Mouse (Mus musculus): Measurements from ENCODE around the gene H1foo. TPM values are rescaled to one million over a fixed set of nuclear protein-coding genes. Genes with fewer than 3 reads are reported as not detected.

Gene H1foo
- total RNA-seq (2021), result not detected
- long read RNA-seq, experiment 1, result 0 reads
- long read RNA-seq, experiment 2, result 0 reads

DNA sequence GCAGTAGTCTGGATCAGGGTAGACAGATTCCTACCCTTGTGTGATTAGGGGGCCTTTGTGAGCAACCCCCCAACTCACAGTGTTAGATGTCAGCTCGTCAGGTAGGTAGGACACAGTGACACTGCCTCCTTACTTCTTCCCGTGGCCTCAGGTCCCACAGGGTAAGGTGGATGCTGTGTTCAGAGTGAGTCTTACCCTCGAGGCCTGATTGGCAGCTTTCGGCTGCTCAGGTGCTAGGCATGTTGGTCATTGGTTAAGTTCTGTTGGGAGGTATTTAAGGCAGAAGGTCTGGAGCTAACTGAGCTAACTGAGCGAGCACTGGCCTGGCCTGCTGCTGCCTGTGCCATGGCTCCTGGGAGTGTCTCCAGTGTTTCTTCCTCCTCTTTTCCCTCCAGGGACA, at the start of gene H1foo:
H1foo (plus strand) TSS at position 301 of the 400 bp plus-strand sequence.
- DNase-seq (ENCODE audit: low spot score in 2 of 2), result no peak

DNA sequence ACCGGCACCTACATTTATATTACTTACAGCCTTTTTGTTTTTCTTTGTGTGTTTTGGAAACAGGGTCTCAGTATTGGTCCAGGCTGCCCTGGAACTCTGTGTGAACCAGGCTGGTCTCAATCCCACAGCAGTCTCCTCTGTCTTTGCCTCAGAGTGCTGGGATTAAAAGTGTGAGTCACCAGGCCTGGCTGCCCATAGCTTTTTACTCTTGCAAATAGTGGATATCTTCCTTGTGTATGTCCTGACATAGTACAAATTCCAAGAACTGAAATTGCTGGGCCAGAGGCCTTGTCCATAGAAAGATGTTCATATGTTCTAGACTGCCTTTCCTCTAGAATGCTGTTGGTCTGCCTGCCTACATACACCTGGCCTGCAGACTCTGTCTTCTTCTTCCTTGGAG, 48.4 kb upstream of the H1foo start:
- DNase-seq (ENCODE audit: low spot score in 2 of 2), result no peak

DNA sequence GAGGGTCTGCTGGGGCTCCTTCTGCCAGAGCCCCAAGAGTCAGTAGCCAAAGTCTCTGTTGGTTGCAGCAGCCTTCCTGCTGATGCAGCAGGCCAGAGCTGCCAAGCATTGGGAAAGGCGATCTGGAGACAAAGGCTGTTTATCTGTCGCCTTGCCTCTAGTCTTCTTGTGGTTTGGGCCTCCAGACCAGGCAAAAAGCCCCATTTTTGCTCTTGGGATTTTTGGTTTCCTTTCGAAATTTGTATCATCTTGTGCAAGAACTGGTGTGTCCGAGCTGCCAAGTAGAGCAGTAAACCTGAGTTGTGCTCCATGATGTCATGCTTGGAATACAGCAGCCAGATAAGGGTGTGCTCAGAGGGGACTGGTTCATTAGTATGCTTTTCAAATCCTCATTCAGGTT, 47.6 kb upstream of the H1foo start:
- no peak for DNase-seq (ENCODE audit: low spot score in 2 of 2)

DNA sequence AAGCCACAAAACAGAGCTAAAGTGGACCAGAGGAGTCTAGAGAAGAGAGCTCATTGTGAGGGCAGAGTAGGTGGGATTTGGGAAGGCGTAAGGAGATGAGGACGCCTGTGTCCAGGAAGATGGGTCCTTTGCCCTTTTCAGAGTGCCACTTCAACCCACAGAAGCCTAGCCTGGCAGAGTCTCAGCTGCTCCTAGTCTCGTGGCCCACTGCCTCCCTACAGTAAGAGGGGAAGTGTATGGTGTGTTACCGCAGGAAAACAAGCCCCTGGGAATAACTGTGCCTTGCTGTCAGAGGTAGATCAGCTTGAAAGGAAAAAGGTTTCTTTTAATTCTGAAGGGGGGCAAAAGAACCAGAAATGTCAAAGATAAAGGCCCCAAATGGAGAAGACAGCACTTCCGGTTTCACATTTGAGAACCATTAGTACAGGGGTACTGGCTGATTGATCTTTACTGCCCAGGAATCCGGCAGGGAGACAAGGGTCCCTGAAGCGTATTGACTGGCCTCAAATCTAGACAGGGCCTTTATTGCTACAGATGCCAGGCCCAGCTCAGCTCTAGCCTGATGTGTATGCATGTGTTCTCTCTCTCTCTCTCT, 46.7 kb upstream of the H1foo start:
- DNase-seq (ENCODE audit: low spot score in 2 of 2), result no peak

DNA sequence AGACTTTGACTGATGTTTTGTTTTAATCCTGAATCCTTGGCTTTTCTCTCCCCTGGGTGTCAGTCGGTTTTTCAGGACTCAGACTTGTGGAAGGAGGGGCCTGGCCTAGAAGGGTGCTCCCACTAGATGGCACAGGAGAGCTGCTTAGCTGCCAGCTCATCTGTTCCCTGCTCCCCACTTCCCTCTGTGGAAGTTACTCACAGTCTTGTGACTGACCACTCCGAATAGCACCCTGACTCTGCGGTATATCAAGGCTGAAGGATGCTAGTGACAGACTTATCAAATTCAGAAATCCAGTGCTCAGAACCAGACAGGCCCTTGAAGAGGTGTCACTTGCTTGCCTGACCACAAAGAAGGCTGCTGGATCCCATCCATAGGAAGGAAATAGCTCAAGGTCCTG, 43.7 kb upstream of the H1foo start:
- peak in 1 of 2 experiments; percentile 68 for DNase-seq (ENCODE audit: low spot score in 2 of 2)

DNA sequence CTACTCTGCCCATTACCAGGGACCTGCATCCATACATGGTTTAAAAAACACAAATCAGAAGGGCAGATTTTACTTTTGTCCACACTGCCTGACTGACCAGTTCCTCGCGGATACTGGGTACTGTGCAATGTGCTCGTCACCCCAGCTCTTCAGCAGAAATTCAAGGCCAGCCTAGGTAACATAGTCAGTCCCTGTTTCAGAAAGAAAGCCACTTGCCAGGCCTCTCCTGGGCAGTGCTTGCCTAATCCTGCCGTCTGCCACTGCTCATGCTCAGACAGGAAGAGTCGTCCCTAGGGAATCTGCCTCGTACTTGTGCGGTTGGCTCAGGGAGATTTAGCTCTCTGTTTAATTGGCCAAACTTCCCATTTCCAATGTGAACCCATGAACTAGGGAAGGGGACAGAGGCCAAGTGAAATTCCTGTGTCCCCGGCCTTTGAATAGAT, 43.2 kb upstream of the H1foo start:
- DNase-seq (ENCODE audit: low spot score in 2 of 2), result no peak

DNA sequence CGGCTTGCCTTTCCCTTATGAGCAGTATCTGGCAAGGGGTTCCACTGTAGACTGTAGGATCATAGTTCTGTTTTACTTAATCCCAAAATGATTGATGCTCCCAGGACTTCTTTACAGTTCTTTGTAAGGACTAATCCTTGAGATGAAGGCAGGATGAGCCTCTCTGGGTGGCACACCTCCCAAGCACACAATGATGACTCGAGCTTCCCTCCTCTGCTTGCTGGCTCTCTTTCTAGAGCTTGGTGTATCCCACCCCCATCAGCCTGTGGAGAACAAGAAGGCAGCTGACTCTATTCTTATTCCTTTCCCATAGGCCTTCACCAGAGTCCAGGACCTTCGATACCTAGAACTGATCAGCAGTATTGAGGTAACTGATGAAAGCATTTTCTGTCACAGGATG, 42.2 kb upstream of the H1foo start:
- DNase-seq (ENCODE audit: low spot score in 2 of 2), result no peak

DNA sequence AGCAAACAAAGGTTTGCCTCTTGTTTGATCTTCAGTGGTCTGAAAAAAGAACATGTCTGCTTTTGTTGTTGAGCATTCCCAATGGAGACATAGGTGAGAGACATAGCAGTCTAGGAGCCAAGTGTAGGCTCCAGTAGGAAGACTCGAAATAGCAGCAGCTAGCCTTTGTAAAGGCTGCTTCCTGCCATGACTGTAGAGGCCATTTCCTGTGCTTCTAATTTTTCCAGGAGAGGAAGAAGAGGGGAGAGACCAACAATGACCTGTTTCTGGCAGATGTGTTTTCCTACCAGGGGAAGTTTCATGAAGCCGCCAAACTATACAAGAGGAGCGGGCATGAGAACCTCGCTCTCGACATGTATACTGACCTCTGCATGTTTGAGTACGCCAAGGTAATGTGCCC, 39.2 kb upstream of the H1foo start:
- DNase-seq (ENCODE audit: low spot score in 2 of 2), result no peak

DNA sequence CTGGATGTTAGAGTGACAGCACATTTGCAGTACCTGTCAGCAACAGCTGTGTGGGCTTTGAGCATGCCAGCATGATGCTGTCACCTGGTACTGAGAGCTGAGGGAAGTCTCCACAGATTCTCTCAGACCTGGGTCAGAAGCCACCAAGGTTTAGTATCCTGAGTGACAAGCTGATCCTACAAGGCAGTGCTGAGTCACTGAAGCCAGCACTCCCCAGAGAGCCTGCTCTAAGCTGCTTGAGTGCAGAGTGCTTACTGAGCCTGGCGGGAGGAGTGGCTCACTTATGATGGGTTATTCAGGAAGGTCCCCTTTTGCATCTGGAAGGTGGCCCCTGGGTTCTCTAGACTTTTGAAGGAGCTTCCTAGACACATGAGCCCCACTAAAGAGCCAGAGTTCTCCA, 38.3 kb upstream of the H1foo start:
- no peak for DNase-seq (ENCODE audit: low spot score in 2 of 2)

DNA sequence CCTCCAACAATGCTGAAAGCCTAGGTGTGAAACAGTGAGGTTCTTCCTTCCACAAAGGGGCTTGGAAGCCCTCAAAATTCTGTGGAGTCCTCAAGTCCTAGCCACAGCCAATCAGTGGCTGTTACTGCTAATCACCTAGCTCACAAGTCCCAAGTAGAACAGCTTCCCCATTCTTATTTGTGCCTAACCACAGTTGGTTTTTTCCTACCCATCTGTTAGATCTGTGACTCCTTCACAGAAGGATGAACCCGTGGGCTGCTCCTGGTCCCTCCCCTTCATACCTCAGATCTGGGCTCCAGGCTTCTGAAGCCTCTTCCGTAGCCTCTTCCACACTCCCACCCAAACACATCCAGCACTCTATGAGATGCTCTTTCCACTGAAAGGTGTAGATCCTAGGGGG, 37.9 kb upstream of the H1foo start:
- DNase-seq (ENCODE audit: low spot score in 2 of 2), result no peak

DNA sequence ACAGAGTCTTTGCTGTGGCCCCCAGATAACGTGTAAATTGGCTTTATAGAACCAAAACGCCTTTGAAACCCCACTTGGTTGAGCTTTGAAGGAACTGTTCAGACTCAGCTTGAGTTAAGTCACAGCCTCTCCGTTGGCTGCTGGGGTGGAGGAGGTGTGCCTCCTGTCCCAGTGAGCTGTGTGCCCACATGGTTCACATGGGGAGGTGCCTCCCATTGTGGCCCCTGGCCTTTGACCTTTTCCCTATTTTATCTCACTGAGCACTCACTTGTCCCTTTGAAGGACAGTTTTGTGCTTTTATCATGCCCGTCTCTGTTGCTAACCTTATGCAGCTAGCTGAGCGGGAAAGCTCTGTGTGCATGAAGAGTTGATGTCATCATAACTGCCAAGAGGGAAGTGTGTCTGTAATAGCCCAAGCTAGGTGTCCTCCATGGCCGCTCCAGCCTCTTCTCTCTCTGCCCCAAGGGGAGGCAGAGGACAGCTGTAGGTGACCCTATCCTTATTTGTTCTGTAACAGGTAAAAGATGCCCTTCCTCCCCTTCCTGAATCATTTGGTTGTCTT, 36.2 kb upstream of the H1foo start:
- no peak for DNase-seq (ENCODE audit: low spot score in 2 of 2)

DNA sequence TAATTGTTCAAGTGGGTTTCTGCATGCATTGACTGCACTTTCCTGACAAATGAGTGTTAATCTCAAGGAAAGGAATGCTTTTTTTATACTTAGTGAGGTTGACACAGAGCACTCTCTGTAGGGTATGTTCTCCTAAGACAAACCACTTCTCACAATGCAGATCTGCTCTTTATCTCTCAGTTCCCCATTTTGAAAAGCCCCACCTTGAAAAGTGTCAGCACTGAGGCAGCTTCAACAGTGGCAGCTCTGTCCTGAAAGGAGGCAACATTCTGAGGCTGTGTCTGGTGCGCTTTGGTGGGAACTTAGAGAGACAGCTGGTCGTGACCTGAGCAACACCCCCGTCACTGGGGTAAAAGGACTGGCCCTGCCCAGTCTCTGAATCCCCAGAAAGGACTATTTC, 35.7 kb upstream of the H1foo start:
- DNase-seq (ENCODE audit: low spot score in 2 of 2), result no peak

DNA sequence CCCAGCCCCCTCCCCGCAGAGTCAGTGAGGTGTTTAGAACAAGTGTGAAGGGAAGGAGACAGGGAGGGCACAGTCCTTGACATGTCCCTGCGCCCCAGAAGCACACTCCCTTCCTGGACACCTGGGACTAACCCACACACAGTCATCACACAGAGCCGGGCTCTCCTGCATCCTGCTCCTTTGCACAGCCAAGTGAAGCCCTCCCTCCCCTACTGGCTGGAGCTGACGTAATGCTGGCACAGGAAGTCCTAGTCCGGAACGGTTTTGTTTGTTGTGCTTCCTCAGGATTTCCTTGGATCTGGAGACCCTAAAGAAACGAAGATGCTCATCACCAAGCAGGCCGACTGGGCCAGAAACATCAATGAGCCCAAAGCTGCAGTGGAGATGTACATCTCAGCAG, 34.8 kb upstream of the H1foo start:
- DNase-seq (ENCODE audit: low spot score in 2 of 2), result no peak

DNA sequence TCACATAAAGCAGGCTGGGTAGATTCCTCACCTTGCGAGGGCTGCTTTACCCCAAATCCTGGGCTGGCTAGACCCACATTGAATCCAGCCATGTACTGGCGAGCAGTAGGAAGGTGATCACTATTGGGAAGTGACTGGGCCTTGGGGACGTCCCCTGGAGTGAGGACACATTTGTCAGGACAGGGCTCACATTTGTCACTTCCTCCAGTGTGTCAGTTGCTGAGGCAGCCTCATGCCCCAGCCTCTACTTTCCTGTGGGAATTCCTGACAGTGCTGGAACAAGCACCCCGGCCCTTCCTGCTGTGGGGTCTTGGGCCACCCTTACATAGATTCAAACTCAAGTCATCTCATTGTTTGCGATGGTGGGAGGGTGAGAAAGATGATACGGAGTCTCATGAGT, 33.0 kb upstream of the H1foo start:
- no peak for DNase-seq (ENCODE audit: low spot score in 2 of 2)

DNA sequence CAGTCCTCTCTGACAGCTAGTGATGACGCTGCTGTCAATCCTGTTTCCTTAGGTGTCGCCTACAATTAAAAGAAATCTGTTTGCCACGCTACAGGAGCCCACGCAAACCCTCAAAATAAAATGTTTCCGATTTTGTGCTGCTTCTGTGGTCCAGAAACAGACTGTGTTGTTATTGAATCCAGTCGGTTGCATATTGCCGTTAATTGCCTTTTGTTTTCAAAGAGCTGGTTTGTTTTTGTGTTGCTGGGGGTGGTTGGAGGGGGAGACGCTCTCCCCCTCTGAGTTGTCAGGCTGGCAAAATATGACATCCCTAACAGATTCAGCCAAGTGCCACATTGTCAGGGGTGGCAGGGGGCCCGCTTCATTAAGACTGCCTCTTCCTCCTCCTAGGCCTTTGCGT, 31.3 kb upstream of the H1foo start:
- no peak for DNase-seq (ENCODE audit: low spot score in 2 of 2)

DNA sequence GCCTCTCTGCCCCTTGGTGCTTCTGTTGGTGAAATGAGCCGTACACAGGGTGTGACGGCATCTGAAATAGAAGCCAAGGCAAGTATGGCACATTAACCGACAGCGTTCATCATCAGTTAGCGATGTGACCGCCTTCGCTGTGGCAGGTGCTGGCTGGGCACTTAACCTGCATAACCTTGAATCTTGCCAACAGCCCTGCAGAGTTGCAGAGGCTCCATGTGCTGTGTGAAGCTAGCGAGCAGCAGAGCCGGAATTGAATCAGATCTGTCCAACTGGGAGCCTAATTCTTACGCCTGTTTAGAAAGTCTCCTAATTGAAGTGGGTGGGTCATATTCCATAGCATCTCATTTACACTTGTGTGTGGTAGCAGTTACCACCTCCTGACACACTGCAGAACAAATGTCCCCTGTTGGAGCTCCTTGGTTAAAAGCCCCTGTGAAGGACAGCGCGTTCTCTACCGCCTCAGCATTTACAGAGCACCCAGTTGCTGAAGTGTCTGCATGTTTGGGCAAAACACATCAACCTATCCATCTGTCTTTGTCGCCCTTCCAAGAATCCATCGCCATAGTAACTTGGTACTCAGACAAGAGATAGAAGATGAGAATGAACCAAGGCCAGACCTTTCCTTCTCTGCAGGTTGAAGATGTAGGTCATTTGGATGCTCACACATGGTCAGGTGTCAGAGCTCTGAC, 30.1 kb upstream of the H1foo start:
- no peak for DNase-seq (ENCODE audit: low spot score in 2 of 2)

DNA sequence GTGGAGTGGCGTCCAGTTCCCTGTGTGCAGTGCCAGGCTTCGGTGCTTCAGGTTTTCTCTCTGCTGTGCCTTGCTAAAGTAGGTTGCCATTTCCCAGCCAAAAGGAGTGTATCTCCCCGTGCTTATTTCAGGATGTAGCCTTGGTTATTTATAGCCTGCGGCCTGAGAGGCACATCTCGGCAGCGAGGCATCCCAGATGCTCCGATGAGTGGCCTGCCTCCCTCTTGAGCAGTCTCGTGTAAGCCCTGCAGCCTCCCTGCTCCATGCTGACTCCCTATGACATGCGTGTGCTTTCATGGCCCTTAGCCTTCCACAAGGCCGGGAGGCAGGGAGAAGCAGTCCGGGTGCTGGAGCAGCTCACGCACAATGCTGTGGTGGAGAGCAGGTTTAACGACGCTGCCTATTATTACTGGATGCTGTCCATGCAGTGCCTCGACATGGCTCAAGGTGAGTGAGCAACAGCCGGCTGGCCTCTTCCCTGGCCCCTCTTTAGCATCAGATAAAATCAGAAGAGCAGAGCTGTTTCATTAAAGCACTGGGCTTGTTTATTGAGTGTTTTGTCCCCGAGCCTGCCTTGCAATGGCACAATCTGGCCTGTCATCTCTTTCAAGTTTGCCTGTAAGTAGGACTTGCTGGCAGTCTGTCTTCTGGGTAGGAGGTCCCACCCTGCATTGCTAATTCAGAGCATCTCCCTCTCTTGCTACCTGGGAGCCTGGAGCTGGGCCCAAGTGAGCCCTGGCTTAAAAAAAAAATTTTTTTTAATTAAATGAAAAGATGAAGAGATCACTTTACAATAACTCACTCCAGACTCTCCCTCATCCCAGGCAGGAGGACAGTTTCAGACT, 28.9 kb upstream of the H1foo start:
- DNase-seq (ENCODE audit: low spot score in 2 of 2), result no peak

DNA sequence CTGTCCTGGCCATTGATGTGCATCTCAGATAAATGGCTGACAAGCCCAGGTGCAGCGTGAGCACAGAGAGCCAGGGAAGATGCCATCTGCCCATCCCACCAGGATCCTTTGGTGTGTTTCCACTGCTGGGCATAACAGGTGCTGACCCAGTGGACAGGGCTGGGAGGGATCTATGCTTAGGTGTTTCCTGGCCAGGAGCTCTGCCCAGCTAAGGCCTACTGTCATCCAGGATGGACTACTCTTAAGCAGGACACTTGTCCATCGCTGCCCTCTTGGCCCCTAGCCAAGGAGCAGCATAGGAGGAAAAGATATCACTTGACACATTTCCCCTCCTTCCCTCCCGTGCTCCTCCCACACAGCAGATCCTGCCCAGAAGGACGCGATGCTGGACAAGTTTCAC, 28.1 kb upstream of the H1foo start:
- no peak for DNase-seq (ENCODE audit: low spot score in 2 of 2)

DNA sequence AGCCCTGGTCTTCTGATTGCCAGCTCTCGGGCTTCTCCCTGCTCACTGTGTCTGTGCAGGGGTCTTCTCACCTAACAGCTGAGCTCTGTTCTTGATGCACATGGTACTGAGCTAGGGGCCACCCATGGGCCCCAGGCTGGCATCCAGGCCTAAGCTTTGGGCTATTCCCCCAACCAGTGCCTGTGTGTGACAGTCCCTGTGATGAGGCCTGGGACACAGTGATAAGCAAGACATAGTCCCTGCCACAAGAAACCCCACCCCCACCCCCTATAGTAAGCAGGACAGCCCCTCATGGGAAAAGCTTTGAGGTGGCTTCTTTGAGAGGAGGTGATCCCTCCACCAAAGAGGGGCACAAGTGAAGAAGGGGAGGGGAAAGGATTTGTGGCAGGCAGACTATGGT, 26.1 kb upstream of the H1foo start:
- no peak for DNase-seq (ENCODE audit: low spot score in 2 of 2)

DNA sequence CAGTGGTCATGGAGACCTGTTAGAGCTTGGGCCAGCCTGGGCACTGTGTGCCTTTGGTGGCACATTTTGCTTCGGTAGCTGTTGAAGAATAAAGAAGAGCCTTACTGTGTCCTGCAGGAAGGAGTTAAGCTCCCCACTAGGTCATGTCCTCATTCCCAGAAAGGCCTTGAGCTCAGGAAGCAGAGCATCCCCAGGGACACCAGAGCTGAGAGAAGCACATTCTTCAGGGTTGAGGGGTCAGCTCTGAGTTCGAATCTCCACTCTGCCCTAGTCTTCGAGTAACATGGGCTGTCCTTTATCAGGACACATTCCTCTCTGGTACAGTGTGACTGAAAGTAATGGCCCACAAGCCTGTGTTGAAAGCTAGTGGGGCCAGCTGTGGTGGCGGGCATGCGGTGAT, 24.9 kb upstream of the H1foo start:
- no peak for DNase-seq (ENCODE audit: low spot score in 2 of 2)

DNA sequence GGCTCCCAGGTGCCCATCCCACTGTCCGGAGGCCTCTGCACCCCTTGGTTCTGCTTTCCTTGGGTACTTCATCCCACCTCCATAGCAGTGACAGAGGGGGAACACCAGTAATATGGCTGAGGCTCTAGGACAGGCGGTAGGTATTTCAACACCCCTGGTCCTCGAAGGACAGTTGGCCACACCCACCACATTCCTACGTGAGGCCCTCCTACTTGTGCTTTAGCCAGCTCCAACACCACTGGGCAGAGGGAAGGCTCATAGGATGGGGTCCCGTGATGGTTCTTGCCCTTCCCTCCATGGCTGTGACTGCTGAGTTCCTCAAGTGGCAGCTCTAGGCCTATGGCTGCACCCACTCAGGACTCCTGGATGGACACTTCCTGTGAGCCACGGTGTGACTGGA, 19.9 kb upstream of the H1foo start:
- DNase-seq (ENCODE audit: low spot score in 2 of 2), result no peak

DNA sequence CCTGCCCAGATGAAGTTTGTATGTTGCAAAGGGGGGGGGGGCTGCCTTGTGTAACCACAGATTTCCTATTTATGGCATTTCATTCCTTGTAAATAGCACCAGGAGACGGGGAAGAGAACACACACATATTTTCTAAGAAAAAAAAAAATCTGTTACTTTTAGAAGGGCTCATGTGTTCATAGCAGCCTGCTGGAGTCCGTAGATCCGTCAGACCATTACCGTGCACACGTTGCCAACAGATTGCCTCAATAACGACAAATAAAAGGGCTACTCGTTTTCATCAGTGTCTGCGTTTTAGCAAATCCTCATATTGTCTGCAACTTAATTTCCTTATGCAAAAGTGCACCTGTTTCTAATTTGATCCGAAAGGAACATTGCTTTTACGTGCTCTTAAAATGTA, 18.3 kb upstream of the H1foo start:
- DNase-seq (ENCODE audit: low spot score in 2 of 2), result no peak
